Mouse (Mus musculus) C2C12 (cell line): Measurements from ENCODE around the gene Traip.

Source experiments
- CTCF ChIP-seq: IDR thresholded peaks from one replicate; pipeline ENCODE4 v1.5.1; 2011; ENCODE audit not compliant: control insufficient read depth, insufficient read depth, insufficient read length
- FOSL1 ChIP-seq: IDR thresholded peaks from one replicate; pipeline ENCODE4 v1.8.0; 2011; ENCODE audit warnings: mild to moderate bottlenecking, low read length; ENCODE audit not compliant: poor library complexity, insufficient read depth, severe bottlenecking
- MAX ChIP-seq: IDR thresholded peaks from one replicate; pipeline ENCODE4 v1.6.1; 2011; ENCODE audit warnings: mild to moderate bottlenecking, control low read depth
- USF1 ChIP-seq: IDR thresholded peaks from one replicate; pipeline ENCODE4 v1.6.1; 2011; ENCODE audit warnings: low read depth, mild to moderate bottlenecking, control low read depth, moderate library complexity

GRCm38 (mm10) chr9:107983421-107983890 lies 33.5 kb downstream of the Traip start:
- TF ChIP-seq CTCF (no peak), FOSL1 (no peak), MAX (no peak), USF1 (no peak)
